Mouse (Mus musculus): ENCODE data around the gene Med10.

DNA sequence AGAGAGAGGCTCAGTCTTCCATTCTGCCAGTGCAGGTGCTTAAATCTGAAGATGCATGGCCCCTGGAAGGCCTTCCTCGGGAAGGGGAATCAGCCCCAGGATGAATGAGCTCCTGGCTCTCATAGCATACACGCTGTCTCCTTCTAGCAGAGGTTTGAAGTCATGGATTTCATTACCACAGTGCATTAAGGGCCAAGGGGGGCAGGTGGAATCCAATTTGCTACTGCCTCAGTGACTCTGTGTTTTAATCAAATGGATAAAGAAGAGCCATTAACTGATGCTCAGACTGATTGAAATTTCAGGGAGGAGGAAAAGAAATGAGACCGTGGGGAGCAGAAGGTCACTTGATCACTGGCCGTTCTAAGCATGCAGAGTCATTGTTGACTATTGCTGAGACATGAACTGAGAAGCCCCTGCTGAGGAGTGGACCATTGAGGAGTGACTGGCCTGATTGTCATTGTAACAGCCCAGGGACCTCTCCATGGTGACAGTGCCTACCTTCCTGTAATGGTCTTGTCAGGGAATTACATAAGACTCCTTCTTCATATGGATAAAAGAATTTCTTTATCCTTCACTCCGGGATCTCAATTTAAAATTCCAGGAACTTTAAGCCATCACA lies 51.3 kb downstream of the Med10 start:
- no peak for TF ChIP-seq FLI1 (IDR thresholded peaks at IDR 0.05; ENCODE audit: low read length)
- no peak for TF ChIP-seq GATA1 (IDR thresholded peaks at IDR 0.05; ENCODE audit: borderline replicate concordance, low read length)

Data from megakaryocyte, embryonic 14.5 days (primary cell).